Mouse (Mus musculus) G1E (cell line): ENCODE measurements around the gene Myo10.

ENCODE experiments used
- CTCF ChIP-seq: IDR thresholded peaks from 2 replicates; pipeline ENCODE4 v1.5.1; 2012; ENCODE audit warnings: low read depth, low read length, inconsistent platforms, mixed read lengths
- GATA1 ChIP-seq: IDR thresholded peaks from 2 replicates; pipeline ENCODE4 v1.6.1; 2012; ENCODE audit warnings: borderline replicate concordance, low read length, inconsistent platforms, mixed read lengths
- GATA2 ChIP-seq: IDR thresholded peaks from 2 replicates; pipeline ENCODE4 v1.6.1; 2012; ENCODE audit warnings: low read depth, low read length, inconsistent platforms, borderline replicate concordance
- POLR2AphosphoS5 ChIP-seq: IDR thresholded peaks from 2 replicates; pipeline ENCODE4 v1.6.1; 2012; ENCODE audit warnings: low read depth, low read length, inconsistent platforms; ENCODE audit not compliant: insufficient replicate concordance

GRCm38 (mm10) chr15:25756072-25756471 is 133.7 kb downstream of the Myo10 start:
- TF ChIP-seq CTCF (no peak), GATA1 (no peak), POLR2AphosphoS5 (no peak), GATA2 (no peak)
